Mouse (Mus musculus): Measurements from ENCODE around the gene Rptor.

Gene Rptor

DNA sequence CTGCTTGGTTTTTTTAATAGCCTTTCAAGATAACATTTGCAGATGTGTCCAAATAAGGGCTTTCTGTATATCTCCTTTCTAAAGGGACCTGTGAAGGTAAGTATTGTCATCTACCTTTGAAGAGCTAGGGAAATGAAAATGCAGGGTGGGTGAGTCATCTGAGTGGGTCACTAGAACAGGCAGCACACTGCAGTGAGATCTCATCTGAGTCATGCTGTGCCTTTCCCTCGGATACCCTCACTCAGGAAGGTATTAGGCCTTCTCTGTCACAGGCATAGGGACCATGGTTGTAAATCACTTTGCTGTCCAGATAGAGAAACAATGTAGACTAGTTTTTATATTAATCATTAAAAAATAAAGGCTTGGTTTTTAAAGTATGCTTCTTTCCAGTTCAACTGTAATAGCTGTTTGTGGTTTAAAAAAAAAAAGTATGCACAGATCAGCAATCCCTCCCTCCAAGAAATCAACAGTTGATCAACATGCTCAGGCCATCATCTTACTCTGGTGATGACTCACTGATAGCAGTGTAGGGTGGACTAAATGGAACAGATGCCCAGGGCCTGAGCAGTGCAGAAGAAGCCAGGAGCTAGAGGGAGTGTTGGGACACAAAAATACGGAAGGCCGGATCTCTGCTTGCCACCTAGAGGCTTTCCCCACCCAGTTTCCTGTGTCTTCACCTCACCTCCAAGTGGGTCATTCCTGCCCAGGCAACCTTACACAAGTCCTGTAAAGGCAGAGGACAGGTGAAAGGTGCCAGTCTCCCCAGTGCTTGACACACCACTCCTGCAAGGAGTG lies 186.4 kb downstream of the Rptor start:
- DNase-seq: no peak

DNA sequence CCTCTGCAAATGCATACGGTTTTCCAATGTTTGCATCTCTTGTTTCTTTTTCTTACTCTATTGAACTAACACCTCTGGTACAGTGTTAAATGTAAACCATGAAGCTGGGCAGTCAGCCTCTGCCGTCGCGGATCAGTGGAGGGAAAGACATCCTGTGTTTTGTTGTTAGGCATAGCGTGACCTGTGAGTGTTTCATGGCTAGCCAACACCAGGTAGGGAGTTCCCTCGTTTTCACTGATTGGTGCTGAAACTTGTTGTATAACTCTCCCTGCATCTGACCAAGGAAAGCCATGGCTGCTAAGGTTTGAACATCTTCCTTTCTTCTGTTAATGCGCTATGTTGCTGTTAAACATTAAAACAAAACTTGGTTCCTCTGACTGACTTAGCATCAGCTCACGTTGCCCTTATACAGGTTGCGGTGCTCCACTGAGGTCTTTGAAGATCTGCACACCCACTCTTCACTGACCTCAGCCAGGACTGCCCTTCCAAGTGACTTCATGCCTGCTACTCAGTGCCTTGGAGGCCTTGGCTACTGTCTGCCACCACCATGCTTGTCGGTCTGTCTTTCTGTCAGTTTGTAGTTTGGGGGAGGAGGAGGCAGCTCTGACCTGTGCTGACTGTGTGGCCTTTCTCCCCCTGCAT lies 189.3 kb downstream of the Rptor start:
- DNase-seq: no peak

DNA sequence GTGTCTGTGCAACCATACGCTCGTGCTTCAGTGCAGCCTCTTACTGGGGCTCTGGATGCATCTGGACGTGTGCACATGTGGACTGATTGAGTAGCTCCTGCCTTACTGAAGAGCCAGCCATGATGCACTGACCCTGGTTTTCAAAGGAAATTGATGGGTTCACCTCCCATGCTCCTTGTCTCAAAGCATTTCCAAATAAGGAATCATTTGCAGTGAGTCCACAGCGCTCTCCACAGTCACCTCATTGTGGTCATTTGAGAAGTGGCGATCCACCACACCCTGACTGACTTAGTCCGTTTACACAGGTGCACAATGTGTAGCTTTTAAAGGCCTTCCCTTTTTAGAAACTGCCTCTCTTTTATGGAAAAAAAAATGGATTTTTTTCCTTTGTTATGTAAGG lies 190.7 kb downstream of the Rptor start:
- DNase-seq: no peak

DNA sequence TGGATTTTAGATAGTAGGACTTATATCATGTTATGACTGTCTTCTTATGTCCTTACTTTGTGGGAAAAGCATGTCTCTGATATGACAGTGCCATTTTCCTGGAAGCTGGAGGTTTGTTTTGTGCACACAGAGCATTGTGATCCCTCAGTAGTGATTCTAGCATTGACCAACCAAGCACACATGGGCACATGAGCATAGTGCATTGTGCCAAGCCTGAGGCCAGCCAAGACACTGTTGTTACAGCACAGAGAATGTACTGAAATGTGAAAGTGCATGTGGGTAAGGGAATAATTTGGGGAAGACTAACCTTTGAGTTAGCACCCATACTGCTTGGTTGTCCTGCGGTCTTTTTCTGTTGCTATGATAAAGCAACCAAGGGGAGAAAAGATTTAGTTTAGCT lies 191.3 kb downstream of the Rptor start:
- no peak for DNase-seq

DNA sequence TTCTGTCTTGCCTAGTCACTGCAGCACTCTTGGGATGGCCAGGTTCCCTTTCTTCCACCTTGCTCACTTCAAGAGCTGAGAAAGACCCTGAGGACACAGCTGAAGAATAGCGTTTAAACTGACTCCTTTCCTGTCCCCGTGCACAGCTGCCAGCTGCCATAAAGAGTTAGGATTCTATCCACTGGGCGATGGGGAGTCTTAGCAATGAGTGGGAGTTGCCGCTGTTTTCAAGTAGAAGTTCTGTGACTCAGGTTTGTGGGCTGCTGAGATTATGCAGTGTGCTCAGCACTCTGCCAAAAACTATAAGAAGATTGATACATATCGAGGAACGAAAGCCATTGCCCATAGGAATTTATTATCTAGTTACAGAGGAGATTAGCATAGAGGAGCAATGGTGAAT lies 192.0 kb downstream of the Rptor start:
- DNase-seq: peak; percentile 79

DNA sequence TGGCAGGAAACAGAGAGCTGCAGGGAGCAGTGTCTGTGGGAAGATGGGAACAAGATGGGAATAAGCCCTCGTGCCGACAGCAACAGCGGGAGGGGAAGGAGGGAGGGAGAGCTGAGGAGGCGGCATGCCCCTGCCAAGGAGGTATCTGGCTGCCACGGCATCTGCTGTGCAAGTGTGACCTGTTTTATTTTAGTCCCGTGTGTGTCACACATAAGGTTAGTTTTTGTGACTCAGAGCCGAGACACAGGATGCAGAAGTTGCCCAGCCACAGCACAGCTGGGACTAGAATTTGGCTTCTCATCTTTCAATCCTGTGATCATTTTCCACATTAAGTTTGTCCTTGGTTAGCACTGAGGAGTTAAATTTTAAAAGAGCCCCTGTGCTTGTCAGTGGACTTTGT lies 193.7 kb downstream of the Rptor start:
- DNase-seq: peak; percentile 89

DNA sequence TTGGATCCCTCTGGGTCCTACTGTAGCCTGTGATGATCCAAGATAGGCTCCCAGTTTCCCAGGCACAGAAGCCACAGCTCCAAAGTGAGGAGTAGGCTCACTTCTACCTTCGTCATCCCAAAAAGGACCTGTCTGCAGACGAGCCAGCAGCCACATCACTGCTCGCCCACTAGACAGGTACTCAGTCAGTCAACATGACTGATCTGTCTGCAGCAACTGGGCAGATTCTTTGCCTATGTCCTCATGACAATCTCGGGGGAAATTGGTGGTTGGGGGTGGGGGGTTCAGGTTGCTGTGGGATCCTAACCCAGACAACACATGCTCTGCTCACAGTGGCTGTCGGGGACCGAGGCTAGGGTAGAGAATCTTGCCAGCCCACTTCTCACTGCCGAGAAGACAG lies 194.1 kb downstream of the Rptor start:
- DNase-seq: no peak

DNA sequence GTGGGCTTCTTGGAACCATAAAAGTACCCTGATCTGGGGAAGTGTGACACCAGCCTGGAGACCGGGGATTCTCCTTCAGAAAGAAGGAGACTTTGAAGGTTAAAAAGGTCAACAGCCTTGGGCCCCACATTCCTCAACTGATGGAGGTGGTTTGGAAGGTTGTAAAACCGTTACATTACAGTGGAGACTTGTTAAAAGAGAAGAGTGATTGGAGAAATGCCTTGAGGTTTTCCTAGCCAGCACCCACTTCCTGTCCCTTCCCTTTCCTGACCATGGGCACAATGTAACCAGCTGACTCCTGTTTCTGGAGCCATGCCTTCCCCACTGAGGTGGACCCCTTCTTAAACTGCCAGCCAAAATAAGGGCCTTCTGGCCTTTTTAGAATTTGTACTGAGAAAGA lies 196.8 kb downstream of the Rptor start:
- DNase-seq: no peak

DNA sequence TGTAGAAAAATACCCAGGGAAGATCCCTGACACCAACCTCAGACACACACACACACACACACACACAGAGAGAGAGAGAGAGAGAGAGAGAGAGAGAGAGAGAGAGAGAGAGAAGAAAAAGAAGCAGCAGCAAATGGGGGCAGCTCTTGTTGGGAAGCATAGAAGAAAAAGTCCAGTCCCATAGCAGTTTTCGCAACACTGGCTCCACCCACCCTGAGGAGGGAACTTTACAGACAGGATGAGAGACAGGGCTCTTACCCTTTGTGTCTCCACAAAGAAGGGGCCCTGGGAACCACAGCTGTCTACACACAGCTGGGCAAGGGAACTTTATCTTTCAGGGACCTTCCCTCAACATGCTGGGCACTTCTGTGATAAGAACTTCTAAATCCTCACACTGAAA lies 199.2 kb downstream of the Rptor start:
- DNase-seq: no peak

DNA sequence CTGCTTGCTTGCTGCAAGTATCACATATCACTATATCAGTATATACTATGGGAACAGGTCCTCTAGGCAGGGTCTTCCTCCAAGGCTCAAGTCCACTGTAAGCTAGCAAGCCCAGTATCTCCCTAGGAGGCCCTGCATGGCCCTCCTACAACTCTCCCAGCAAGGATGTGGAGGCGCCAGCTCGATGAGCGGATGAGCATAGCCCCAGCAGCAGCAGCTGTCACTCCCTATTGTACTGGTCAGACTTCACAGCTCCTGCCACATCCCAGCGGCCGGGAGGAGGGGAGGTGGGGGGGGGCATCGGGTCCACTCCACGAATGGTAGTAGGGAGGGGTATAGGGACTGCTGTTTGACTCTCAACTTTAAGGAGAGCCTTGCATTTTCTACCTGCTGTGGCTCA lies 200.2 kb downstream of the Rptor start:
- no peak for DNase-seq

DNA sequence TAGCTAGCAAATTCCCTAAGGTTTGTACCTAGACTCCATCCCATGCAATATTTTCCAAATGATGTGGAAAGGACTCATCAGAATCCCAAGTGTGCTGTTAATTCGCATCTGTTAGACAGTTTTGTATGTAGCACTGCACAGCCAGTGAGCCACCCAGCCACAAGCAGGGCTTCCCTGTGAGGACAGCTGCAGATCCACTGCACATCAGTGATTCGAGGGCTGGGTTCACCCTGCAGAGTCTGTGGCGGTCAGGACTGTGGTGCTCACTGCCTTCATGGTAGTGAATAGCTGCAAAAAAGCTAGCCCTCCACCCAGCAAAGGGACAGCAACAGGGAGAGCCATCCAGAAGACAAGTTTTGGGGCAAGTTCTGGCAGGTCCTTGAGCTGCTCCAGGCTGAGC lies 201.7 kb downstream of the Rptor start:
- DNase-seq: no peak

DNA sequence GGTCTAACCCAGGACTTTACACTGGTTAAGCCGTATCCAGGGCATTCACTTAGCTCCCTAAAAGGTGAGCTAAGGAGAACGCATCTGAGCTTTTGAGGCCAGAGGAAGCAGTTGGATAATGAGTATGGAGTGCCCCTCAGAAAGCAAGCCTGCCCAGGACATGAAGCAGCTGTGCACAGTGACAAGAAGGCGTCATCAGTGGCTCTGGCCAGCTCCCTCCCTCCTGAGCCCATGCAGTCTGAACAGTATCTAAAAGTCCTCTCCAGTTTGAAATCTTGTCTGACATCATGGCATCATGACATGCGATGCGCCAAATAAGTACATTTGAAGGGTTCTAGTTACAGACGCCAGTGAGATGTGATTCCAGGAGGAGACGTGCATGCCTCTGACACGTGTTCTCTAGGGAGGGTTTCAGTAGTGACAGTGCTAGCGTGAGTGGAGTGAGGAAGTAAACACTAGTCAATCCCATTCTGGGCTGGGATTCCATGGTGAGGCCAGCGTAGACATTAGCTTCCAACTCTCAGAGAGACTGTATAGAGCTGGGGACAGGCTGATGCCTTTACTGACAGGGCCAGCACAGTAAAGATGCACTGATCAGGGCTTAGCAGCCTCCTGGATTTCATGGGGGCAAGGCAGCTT lies 202.5 kb downstream of the Rptor start:
- no peak for DNase-seq

DNA sequence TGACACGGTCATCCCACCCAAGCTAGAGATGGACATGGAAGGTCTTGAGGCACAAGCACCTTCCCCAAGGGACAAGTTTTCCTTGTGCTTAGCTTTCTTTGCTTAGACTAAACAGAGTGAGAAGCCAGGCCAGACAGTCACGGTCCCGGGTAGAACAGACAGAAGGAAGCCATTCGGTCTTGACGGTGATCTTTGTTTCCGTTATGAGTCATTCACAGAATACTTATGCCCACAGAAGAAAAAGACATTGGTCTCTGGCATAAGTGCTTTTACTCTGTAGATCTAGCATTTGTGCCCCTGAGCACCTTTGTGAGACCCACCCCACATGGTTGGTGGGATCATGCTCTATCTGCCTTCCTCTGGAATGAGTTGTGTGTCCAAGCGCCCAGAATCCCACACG lies 203.8 kb downstream of the Rptor start:
- DNase-seq: no peak

DNA sequence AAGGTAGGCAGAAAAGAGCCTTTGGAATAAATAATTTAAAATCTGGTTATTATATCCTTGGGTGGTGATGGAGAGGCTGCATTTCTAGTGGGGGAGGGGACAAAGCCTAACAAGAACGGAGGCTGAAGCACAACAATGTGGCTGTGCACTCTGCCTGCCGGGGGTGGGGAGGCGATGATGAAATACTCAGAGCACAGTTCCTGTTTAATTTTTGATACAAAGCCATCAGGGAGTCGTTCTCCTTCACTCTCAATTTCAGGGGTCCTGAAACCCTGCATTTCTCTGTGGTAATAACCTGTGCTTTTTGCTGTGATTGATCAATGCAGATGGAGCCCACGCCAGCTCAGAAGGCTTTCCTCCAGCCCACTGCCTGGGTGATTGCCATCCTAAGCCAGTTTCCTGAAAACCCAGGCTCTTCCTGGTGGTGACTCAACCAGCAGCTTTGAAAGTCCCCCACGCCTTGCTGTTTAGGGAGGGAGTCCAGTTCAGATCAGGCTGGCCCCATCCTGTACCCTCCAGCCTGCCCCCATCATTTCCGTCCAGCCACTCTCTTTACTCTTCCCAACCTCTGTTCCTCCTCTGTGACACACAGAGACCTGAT lies 204.8 kb downstream of the Rptor start:
- DNase-seq: peak; percentile 74

DNA sequence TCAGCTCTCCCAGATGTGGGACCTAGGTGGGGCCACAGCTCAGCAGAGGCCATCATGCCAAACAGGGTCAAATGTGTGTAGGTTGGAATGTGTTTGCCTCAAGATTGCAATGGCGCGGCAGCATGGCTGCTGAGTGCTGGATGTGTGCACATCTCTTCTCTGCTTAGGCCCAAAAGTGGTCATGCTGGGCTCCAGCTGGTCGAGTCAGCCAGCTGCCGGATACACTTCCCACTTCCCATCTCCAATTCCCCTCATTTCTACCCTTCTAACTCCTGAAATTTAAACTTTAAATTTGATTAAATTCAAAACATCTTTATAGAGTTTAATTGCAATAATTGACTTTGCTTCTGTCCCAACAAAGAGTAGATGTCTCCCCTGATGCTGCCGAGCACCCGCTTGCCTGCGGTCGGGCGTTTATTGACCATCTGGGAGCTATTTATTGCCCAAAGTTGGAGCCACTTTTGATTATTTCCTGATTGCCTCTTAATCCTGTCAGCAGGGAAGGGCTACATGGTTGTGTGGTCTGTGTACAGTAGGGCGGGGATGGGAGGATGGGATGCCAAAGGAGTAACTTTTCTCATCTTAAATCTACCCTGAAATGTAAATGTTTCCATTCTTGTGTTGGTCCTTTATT lies 206.1 kb downstream of the Rptor start:
- no peak for DNase-seq

DNA sequence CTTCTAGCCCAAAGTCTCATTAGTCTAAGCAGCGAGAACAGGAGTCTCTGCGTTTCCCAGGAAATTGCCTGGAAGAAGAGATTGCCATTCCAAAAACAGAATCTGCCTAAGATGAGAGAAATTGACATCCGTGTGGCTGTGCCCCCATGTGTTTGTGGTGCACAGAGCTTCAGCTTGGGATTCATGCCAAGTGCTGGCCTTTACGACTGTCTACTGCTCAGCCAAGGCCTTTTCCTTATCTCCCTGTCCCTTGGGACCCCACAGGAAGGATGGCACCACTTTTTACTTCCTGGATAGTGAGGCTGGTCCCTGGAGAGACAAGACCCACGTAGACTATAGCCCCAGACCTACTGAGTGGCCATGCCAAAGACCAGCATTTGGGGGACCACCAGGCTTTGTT lies 206.6 kb downstream of the Rptor start:
- no peak for DNase-seq

DNA sequence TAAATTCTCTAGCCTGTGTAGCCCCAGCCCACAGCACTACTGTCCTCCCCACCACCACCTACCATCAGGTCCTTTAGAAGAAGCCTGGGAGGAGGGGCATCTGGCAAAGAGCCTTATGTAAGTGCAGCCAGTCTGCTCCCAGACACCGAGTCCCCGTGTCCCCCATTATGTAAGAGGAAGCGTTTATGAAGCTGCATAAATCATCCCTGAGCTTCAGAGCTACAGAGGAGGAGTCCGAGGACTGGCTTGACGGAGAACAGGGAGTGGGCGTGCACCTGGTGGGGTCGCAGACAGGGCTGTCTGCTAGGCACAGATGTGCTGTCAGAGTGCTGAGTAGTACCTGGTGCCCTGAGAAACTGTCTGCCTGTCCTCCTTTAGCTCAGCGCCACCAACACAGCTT lies 208.3 kb downstream of the Rptor start:
- peak; percentile 90 for DNase-seq

DNA sequence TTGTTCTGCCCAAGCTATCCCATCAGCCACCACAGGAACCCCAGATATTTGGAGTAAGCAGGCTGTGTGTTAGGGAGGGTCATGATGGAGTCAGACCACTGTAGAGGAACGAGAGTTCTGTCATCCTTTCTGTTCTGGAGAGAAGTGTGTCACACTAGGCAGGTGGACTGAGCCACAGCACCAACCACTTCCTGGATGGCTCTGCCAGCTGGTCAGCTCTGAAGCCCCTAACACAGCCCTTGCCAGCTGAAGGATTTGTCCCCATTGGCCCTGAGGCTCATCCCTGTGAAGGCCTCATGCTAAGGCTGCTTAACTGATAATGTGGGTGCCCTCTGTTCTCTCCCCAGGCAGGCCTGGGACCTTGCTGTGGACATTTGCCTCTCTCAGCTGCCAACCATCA lies 208.9 kb downstream of the Rptor start:
- DNase-seq: no peak

DNA sequence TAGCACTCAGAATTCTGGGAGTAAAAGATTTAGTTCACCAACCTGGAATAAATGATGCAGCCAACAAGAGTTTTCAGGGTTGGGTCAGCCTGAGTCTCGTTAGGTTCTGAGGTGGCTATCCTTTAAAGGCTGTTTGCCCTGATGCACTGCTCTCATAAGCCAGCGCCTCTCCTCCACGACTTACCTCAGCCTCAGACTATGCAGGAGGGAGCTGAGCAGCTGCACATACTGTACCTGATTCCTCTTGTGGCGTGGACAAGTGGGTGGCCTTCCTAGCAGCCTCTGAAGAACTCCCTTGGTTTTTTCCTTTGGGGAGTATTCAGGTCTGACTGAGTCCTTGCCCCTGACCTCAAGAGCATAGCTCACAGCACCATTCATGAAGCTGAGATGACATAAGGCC lies 209.4 kb downstream of the Rptor start:
- DNase-seq: no peak

DNA sequence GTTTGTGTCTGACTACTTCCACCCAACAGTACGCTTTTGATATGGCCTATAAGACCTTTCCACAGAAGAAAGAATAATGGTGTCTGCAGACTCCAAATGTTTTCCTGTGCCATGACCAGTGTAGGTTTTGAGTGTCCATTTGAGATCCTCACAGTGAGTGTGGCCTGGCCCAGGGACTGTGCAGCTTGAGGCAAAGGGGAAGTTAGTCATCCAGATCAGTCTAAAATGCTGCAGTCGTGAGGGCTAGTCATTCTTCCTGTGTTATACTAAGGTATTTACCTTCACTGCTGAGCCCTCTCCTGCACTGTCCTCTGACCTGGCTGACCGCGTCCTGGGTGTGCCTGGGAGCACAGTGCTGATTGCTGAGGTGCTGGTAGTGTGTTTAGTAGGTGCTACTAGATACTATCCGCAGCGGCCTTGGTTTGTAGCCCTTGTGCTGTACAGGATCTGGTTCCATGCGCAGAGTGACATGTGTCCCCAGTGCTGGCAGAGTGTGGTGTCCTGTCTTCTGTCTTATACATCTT lies 211.4 kb downstream of the Rptor start:
- no peak for DNase-seq

DNA sequence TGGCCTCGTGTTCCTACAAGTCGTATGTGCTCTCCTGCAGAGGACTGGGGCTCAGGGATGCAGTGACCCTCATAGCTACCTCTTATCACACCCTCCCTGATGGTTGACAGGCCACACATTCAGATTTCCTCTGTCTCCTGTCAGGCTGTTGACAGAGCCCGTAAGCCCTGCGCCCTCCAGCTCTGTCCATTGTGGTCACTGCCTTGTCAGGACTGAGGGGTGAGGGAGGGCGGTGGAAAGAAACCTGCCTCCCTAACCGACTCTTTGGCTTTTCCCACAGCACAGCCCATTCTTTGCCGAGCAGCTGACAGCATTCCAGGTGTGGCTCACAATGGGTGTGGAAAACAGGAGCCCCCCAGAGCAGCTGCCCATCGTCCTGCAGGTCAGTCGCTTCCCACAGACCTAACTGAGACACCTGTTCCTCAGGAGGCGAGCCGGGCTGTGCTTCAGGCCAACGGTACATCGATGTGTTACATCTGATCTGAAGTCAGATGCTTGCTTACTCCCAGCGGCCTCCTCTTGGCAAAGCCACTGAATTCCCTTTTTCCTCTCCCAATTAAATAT lies 214.2 kb downstream of the Rptor start:
- no peak for DNase-seq

DNA sequence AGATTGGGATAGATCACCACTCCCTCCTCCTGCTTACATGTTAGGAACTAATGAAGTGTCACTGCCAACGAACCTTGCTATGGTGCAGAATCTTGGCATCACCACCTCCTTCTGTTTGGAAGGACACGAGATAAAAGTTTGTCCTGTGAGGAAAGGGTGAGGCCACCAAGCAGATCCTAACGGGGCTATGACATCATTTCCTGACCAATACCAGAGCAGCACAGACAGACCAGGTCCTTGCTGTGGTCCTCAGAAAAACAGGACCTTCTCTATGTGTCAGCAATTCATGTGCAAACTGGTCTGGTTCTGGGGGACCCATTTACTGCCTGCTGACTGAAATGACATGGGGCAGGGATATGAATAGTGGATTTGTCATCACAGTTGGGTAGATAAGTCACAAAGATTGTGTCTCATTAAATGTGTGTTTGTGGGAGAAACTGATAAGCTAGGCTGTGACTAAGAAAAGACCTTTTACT lies 214.7 kb downstream of the Rptor start:
- no peak for DNase-seq

DNA sequence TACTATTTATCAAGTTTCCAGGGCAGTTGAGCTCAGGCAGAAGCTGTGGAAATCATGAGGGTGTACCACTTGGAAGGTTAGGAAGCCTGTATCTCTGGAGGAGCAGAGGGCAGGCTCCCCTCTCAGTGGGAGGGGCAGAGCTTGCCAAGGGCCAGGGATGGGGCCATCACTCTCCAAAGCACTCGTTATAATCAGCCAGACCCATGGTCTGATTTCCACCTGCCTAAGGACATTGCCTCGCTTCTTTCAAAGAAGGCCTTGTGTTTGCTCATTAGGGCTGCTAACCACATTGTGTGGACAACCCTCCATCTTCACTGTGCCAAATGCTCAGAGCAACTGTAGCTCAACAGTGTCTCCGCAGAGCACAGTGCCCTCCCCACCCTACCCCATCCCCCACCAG lies 215.2 kb downstream of the Rptor start:
- no peak for DNase-seq
